Mouse (Mus musculus): ENCODE measurements around the gene Ehbp1l1.

The Ehbp1l1 gene

GRCm38 (mm10) chr19:5668372-5668771 is 57.7 kb downstream of the Ehbp1l1 start:
- in situ Hi-C loops (cut with MboI, MseI) = loop anchor here (10.0 kb wide), 1 partner anchor 64 kb away; the partner anchor contains the start of gene Rnaseh2c

- in situ Hi-C loops (cut with MboI, MseI) = loop anchor here (10.0 kb wide), 1 partner anchor 62 kb away; the partner anchor contains the start of gene Rnaseh2c
Observed at GRCm38 (mm10) chr19:5666386-5666785, 59.7 kb downstream of the Ehbp1l1 start.

GRCm38 (mm10) chr19:5665465-5665864 is 60.7 kb downstream of the Ehbp1l1 start:
- in situ Hi-C loops (cut with MboI, MseI) = loop anchor here (10.0 kb wide), 1 partner anchor 61 kb away; the partner anchor contains the start of gene Rnaseh2c

GRCm38 (mm10) chr19:5664669-5665257 is 61.4 kb downstream of the Ehbp1l1 start:
- in situ Hi-C loops (cut with MboI, MseI) = loop anchor here (10.0 kb wide), 1 partner anchor 60 kb away; the partner anchor contains the start of gene Rnaseh2c

GRCm38 (mm10) chr19:5662981-5663913 is 62.9 kb downstream of the Ehbp1l1 start, which contains the start of gene Sipa1:
TSS of gene Sipa1 (minus strand) at chr19:5663707.
- in situ Hi-C loops (cut with MboI, MseI) = loop anchor here (10.0 kb wide), 1 partner anchor 58 kb away; the partner anchor contains the start of gene Rnaseh2c

- in situ Hi-C loops (cut with MboI, MseI) = loop anchor here (10.0 kb wide), 1 partner anchor 58 kb away; the partner anchor contains the start of gene Rnaseh2c
Observed at GRCm38 (mm10) chr19:5662310-5662709, 63.8 kb downstream of the Ehbp1l1 start.

GRCm38 (mm10) chr19:5660942-5661751 is 65.0 kb downstream of the Ehbp1l1 start:
- in situ Hi-C loops (cut with MboI, MseI) = loop anchor here (10.0 kb wide), 1 partner anchor 56 kb away; the partner anchor contains the start of gene Rnaseh2c

Data from regulatory T cell (primary cell).